Mouse (Mus musculus) stomach, embryonic 16.5 days (tissue): ENCODE measurements around the gene Smco2. TPM values are rescaled to one million over a fixed set of nuclear protein-coding genes. Genes with fewer than 3 reads are reported as not detected.
"Not testable (repeated sequence)": the region's sequence is repeated elsewhere in the genome, so short reads cannot be mapped to it uniquely, and the experiment has no call there.

ENCODE experiments used
- ATAC-seq: fragments of 200-750 bp; cut with Nextera tagmentation; 2 replicates; pipeline ENCODE4 v1.8.0; 2017; ENCODE audit warnings: moderate number of reproducible peaks, moderate TSS enrichment; ENCODE audit not compliant: insufficient read depth, low FRiP score
- H3K27ac ChIP-seq: fragments of 300-500 bp; sonication (generic); 2 replicates; pipeline ENCODE4 v1.5.1; 2014; ENCODE audit warnings: low read length
- H3K27me3 ChIP-seq: fragments of 300-500 bp; sonication (generic); 2 replicates; pipeline ENCODE4 v1.6.1; 2014; ENCODE audit warnings: low read length, control low read depth, mixed read lengths; ENCODE audit not compliant: control insufficient read depth, insufficient read depth
- H3K36me3 ChIP-seq: fragments of 300-500 bp; sonication (generic); 2 replicates; pipeline ENCODE4 v1.6.1; 2014; ENCODE audit warnings: low read length; ENCODE audit not compliant: control insufficient read depth, insufficient read depth
- H3K4me1 ChIP-seq: fragments of 300-500 bp; sonication (generic); 2 replicates; pipeline ENCODE4 v1.6.1; 2014; ENCODE audit warnings: low read length, control low read depth, mixed read lengths; ENCODE audit not compliant: control insufficient read depth, insufficient read depth
- H3K4me2 ChIP-seq: fragments of 300-500 bp; sonication (generic); 2 replicates; pipeline ENCODE4 v1.6.1; 2014; ENCODE audit warnings: low read depth, low read length, mixed read lengths
- H3K4me3 ChIP-seq: fragments of 300-500 bp; sonication (generic); replicated peaks from 2 replicates; pipeline ENCODE4 v1.5.1; 2014; ENCODE audit warnings: mild to moderate bottlenecking, low read length
- H3K9ac ChIP-seq: fragments of 300-500 bp; sonication (generic); 2 replicates; pipeline ENCODE4 v1.6.1; 2014; ENCODE audit warnings: low read length
- H3K9me3 ChIP-seq: fragments of 300-500 bp; sonication (generic); replicated peaks from 2 replicates; pipeline ENCODE4 v1.6.1; 2016; ENCODE audit warnings: low read length, control low read depth; ENCODE audit not compliant: control insufficient read depth
- WGBS: fragments of 180-500 bp; shearing (Covaris S2); extraction: QIAGEN DNeasy Blood & Tissue Kit; methylation state at CpG from one replicate; pipeline ENCODE4 v1.1.7; 2014; 5-methylcytosine and 5-hydroxymethylcytosine counted together
- polyA plus RNA-seq: library from polyadenylated mRNA; unstranded; fragments of >200 nt; fragmentation: Nextera tagmentation; extraction: Ambion mirVana; gene quantifications from 2 replicates; pipeline ENCODE4 v1.2.1, GENCODE M21; 2015

Smco2 gene
- polyA plus RNA-seq, 1 experiment from 2014 or later = not detected

DNA sequence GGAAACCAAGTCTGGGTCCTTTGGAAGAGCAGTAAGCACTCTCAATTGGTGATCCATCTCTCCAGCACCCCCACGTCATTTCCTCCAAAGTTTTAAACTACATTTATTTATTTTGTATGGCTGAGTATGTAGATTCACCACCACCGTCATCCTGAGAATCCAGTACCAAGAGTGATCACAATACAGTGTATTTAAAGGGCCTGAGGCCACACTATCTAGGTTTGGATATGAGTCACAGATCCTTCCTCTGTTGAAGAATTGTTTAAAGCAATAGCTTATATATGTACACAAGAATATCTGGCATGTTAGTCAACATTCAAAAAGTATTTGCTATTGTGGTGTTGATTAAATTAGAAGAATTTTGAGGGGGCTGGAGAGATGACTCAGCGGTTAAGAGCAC is 1.6 kb upstream of the Smco2 start:
- ATAC-seq = no peak
- Histone ChIP-seq H3K36me3 (no peaks in the 10 kb centered on the region), H3K9me3 (no peaks in the 10 kb centered on the region), H3K27ac (no peak overlapping the region), H3K4me3 (no peak overlapping the region), H3K27me3 (no peaks in the 10 kb centered on the region), H3K4me2 (no peak overlapping the region), H3K9ac (no peak overlapping the region), H3K4me1 (no peaks in the 10 kb centered on the region)
- WGBS = 62% methylated on average over 3 of the region's 3 CpGs

DNA sequence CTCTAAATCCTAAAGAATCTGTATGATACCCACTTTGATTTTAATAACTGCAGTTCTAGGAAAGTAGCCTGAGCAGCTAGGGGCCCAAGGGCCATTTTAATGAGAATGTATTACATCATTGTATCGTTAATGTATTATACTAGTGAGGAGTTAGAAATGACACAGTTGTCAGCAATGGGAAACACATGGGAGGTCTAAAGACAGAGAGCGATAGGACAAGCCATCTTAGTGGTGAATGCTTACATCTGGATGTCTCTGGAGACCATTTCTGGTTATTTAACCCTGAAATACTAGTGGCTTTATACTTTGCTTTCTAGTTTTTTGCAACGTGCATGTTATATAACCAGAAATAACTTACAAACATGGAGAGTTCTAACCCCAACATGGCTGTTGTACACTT is 2.0 kb downstream of the Smco2 start:
- H3K4me2 ChIP-seq = no peak overlapping the region
- H3K27me3 ChIP-seq = no peaks in the 10 kb centered on the region
- ATAC-seq = no peak
- H3K9ac ChIP-seq = no peak overlapping the region
- peaks cover 3% of the 10 kb centered on the region; the same call in 1 of the 2 replicates for H3K9me3 ChIP-seq
- WGBS = 65% methylated on average over 3 of the region's 3 CpGs
- no peak overlapping the region for H3K27ac ChIP-seq
- no peak overlapping the region for H3K4me3 ChIP-seq
- H3K4me1 ChIP-seq = no peaks in the 10 kb centered on the region
- no peaks in the 10 kb centered on the region for H3K36me3 ChIP-seq

GRCm38 (mm10) chr6:146852739-146853138 is 2.8 kb downstream of the Smco2 start:
- WGBS = 58% methylated on average over 4 of the region's 4 CpGs
- no peaks in the 10 kb centered on the region for H3K4me1 ChIP-seq
- no peak overlapping the region for H3K4me3 ChIP-seq
- H3K9me3 ChIP-seq = peaks cover 3% of the 10 kb centered on the region; the same call in 1 of the 2 replicates
- no peaks in the 10 kb centered on the region for H3K27me3 ChIP-seq
- no peaks in the 10 kb centered on the region for H3K36me3 ChIP-seq
- H3K9ac ChIP-seq = no peak overlapping the region
- no peak for ATAC-seq
- H3K27ac ChIP-seq = no peak overlapping the region
- no peak overlapping the region for H3K4me2 ChIP-seq

- Histone ChIP-seq H3K27me3 (no peaks in the 10 kb centered on the region), H3K4me1 (no peaks in the 10 kb centered on the region), H3K4me3 (no peak overlapping the region), H3K27ac (no peak overlapping the region), H3K9me3 (peaks cover 3% of the 10 kb centered on the region; the same call in 1 of the 2 replicates), H3K4me2 (no peak overlapping the region), H3K36me3 (no peaks in the 10 kb centered on the region), H3K9ac (no peak overlapping the region)
- 93% methylated on average over 9 of the region's 9 CpGs for WGBS
- ATAC-seq = peak; percentile 67; the same call in 1 of the 2 replicates
These were observed 5.3 kb downstream of the Smco2 start for GRCm38 (mm10) chr6:146855185-146855584.

GRCm38 (mm10) chr6:146857386-146857785 is 7.5 kb downstream of the Smco2 start:
- no peak overlapping the region for H3K4me2 ChIP-seq
- H3K27ac ChIP-seq = no peak overlapping the region
- H3K27me3 ChIP-seq = no peaks in the 10 kb centered on the region
- H3K36me3 ChIP-seq = no peaks in the 10 kb centered on the region
- WGBS = 94% methylated on average over 2 of the region's 2 CpGs
- ATAC-seq = no peak
- H3K9me3 ChIP-seq = peaks cover 3% of the 10 kb centered on the region; the same call in 1 of the 2 replicates
- no peak overlapping the region for H3K9ac ChIP-seq
- no peaks in the 10 kb centered on the region for H3K4me1 ChIP-seq
- H3K4me3 ChIP-seq = no peak overlapping the region

- Histone ChIP-seq H3K27ac (no peak overlapping the region), H3K4me3 (no peak overlapping the region), H3K36me3 (no peaks in the 10 kb centered on the region), H3K27me3 (no peaks in the 10 kb centered on the region), H3K9ac (no peak overlapping the region), H3K4me1 (no peaks in the 10 kb centered on the region), H3K9me3 (no peaks in the 10 kb centered on the region; the same call in 1 of the 2 replicates), H3K4me2 (no peak overlapping the region)
- ATAC-seq = no peak
- WGBS = 82% methylated on average over 2 of the region's 2 CpGs
These were observed 13.2 kb downstream of the Smco2 start for GRCm38 (mm10) chr6:146863154-146863553.

DNA sequence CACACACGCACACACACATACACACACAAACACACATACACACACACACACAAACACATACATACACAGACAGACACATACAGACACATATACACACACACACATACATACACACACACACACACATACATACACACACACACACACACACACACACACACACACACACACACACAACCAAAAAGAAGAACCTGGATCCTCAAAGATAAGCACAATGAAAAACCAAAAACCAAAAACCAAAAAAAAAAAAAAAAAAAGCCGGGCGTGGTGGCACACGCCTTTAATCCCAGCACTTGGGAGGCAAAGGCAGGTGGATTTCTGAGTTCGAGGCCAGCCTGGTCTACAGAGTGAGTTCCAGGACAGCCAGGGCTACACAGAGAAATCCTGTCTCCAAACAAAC is 14.5 kb downstream of the Smco2 start:
- not testable (repeated sequence) for H3K36me3 ChIP-seq, H3K4me2 ChIP-seq, ATAC-seq, H3K9ac ChIP-seq, H3K9me3 ChIP-seq, H3K27me3 ChIP-seq, H3K27ac ChIP-seq, H3K4me3 ChIP-seq, H3K4me1 ChIP-seq
- WGBS = 80% methylated on average over 3 of the region's 5 CpGs

GRCm38 (mm10) chr6:146865701-146866100 is 15.8 kb downstream of the Smco2 start:
- Histone ChIP-seq H3K4me3 (no peak overlapping the region), H3K36me3 (no peaks in the 10 kb centered on the region), H3K4me2 (no peak overlapping the region), H3K4me1 (no peaks in the 10 kb centered on the region), H3K27ac (no peak overlapping the region), H3K9ac (no peak overlapping the region), H3K9me3 (no peaks in the 10 kb centered on the region; the same call in 1 of the 2 replicates), H3K27me3 (no peaks in the 10 kb centered on the region)
- ATAC-seq = no peak
- 85% methylated on average over 4 of the region's 4 CpGs for WGBS

- Histone ChIP-seq H3K9me3 (peaks cover 3% of the 10 kb centered on the region), H3K27ac (no peak overlapping the region), H3K27me3 (no peaks in the 10 kb centered on the region), H3K9ac (no peak overlapping the region), H3K4me2 (no peak overlapping the region), H3K4me1 (no peaks in the 10 kb centered on the region), H3K36me3 (no peaks in the 10 kb centered on the region), H3K4me3 (no peak overlapping the region)
- ATAC-seq = no peak
- 85% methylated on average over 4 of the region's 4 CpGs for WGBS
These were observed 22.1 kb downstream of the Smco2 start for GRCm38 (mm10) chr6:146871975-146872374.

DNA sequence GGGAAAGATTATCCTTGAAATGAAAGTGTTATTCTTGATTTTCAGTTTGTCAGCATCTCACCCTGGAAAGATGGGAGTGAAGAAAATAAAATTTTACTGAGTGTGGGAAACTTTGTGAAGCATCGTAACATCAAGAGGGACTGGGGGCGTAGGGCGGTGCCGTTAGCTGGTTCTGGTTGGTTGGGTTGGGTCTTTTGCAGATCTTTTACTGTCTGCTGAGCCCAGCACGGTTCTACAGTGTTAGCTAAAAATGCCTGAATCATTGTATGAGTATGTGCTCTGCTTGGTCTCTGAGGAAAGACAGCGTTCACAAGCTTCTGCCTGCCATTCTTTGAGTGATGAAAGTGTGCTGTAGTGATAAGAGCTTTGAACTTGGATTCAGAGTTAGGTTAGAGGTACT is 24.5 kb downstream of the Smco2 start:
- ATAC-seq = no peak
- H3K4me3 ChIP-seq = no peak overlapping the region
- 86% methylated on average over 6 of the region's 6 CpGs for WGBS
- H3K4me1 ChIP-seq = no peaks in the 10 kb centered on the region
- no peaks in the 10 kb centered on the region for H3K36me3 ChIP-seq
- peaks cover 6% of the 10 kb centered on the region for H3K9me3 ChIP-seq
- H3K4me2 ChIP-seq = no peak overlapping the region
- no peak overlapping the region for H3K27ac ChIP-seq
- H3K27me3 ChIP-seq = no peaks in the 10 kb centered on the region
- H3K9ac ChIP-seq = no peak overlapping the region
